Mouse (Mus musculus) ovary, adult 18-20 months (tissue): ENCODE measurements around the gene Galnt10.
"Not testable (repeated sequence)": the region's sequence is repeated elsewhere in the genome, so short reads cannot be mapped to it uniquely, and the experiment has no call there.

Experiments
- DNase-seq: peaks from one replicate; pipeline ENCODE4 v3.0.0; 2022; ENCODE audit warnings: low spot score, mixed read lengths

Galnt10 gene

GRCm38 (mm10) chr11:57797828-57798227, 152.6 kb downstream of the Galnt10 start:
- DNase-seq: no peak

- DNase-seq: no peak
Observed at GRCm38 (mm10) chr11:57799456-57799855, 154.2 kb downstream of the Galnt10 start.

- no peak for DNase-seq
Observed at GRCm38 (mm10) chr11:57800266-57800951, 155.2 kb downstream of the Galnt10 start.

- peak; percentile 93 for DNase-seq
Observed at GRCm38 (mm10) chr11:57800971-57801765, 155.9 kb downstream of the Galnt10 start, which contains the start of gene Sap30l. Gene Sap30l, plus strand, starts transcription at chr11:57801637.

GRCm38 (mm10) chr11:57801766-57802510, 156.7 kb downstream of the Galnt10 start:
- DNase-seq: peak; percentile 62

- DNase-seq: no peak
Observed at GRCm38 (mm10) chr11:57802511-57802870, 157.2 kb downstream of the Galnt10 start.

- DNase-seq: no peak
Observed at GRCm38 (mm10) chr11:57805047-57805446, 159.8 kb downstream of the Galnt10 start.

- no peak for DNase-seq
Observed at GRCm38 (mm10) chr11:57809017-57809731, 163.9 kb downstream of the Galnt10 start.

- DNase-seq: no peak
Observed at GRCm38 (mm10) chr11:57809732-57810098, 164.5 kb downstream of the Galnt10 start.

GRCm38 (mm10) chr11:57811006-57811405, 165.8 kb downstream of the Galnt10 start:
- no peak for DNase-seq

GRCm38 (mm10) chr11:57812212-57812611, 167.0 kb downstream of the Galnt10 start:
- DNase-seq: no peak

- DNase-seq: no peak
Observed at GRCm38 (mm10) chr11:57813641-57814040, 168.4 kb downstream of the Galnt10 start.

- DNase-seq: no peak
Observed at GRCm38 (mm10) chr11:57818189-57818588, 172.9 kb downstream of the Galnt10 start.

- peak; percentile 52 for DNase-seq
Observed at GRCm38 (mm10) chr11:57819999-57820581, 174.8 kb downstream of the Galnt10 start.

- not testable (repeated sequence) for DNase-seq
Observed at GRCm38 (mm10) chr11:57823159-57823558, 177.9 kb downstream of the Galnt10 start.

- DNase-seq: no peak
Observed at GRCm38 (mm10) chr11:57823714-57824113, 178.5 kb downstream of the Galnt10 start.

GRCm38 (mm10) chr11:57825234-57825633, 180.0 kb downstream of the Galnt10 start:
- DNase-seq: not testable (repeated sequence)

GRCm38 (mm10) chr11:57827048-57827914, 182.0 kb downstream of the Galnt10 start:
- DNase-seq: no peak

- DNase-seq: no peak
Observed at GRCm38 (mm10) chr11:57827915-57828545, 182.8 kb downstream of the Galnt10 start.
